Mouse (Mus musculus): Measurements from ENCODE around the gene Tnik. TPM values are rescaled to one million over a fixed set of nuclear protein-coding genes. Genes with fewer than 3 reads are reported as not detected.

Gene Tnik
- polyA plus RNA-seq, 1 experiment from 2014 or later: 106 TPM

DNA sequence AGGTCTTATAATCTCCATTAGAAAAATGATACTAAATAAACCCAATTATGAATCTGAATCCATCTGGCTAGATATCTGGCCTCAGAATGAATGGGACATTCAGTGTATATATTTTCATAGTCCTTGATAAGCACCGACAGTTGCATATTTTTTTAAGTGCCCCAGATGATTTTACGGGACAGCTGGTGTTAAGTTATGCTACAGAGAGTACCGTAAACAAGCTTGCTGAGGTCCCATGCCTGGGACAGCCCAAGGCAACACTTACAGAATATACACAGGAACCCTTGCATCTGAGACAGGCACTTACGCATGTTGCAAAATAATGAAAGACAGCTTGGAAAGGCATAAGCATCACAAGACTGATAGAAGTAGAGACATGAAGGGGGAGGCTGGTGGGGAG is 34.1 kb upstream of the Tnik start:
- Histone ChIP-seq H3K4me2 (ENCODE audit: low read depth, low read length) (no peak overlapping the region), H3K27me3 (ENCODE audit: control insufficient read depth, insufficient read depth, low read length) (no peaks in the 10 kb centered on the region), H3K9ac (replicated peaks; ENCODE audit: low read depth, low read length) (no peak overlapping the region), H3K36me3 (ENCODE audit: control insufficient read depth, insufficient read depth, low read length) (no peaks in the 10 kb centered on the region), H3K4me1 (ENCODE audit: control insufficient read depth, insufficient read depth, low read length) (no peaks in the 10 kb centered on the region), H3K9me3 (ENCODE audit: control insufficient read depth, low read length) (no peaks in the 10 kb centered on the region), H3K27ac (ENCODE audit: low read depth, low read length) (no peak overlapping the region), H3K4me3 (ENCODE audit: low read depth, low read length) (no peak overlapping the region)
- 73% methylated on average over 4 of the region's 4 CpGs for WGBS
- no peak for ATAC-seq (ENCODE audit: low read depth)

DNA sequence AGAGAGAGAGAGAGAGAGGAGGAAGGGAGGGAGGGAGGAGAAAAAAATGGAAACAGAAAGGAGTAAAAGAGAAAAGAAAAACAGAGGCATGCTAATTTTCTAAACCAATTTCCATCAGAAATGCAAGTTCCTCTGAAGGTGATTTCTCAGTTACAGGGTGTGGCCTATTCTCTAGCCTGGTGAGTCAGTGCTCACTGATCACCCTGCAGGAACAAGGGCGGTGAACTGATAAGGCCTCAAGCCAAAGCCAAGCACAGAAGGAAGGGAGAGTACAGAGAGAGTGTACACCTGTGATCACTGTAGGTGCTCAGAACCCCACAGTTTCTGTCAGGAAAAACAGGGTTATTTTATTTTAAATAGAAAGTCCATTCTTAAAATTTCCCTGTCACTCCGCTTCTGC is 33.5 kb upstream of the Tnik start:
- H3K4me1 ChIP-seq (ENCODE audit: control insufficient read depth, insufficient read depth, low read length): no peaks in the 10 kb centered on the region
- no peaks in the 10 kb centered on the region for H3K36me3 ChIP-seq (ENCODE audit: control insufficient read depth, insufficient read depth, low read length)
- 93% methylated on average over 2 of the region's 2 CpGs for WGBS
- H3K9ac ChIP-seq (replicated peaks; ENCODE audit: low read depth, low read length): no peak overlapping the region
- no peak for ATAC-seq (ENCODE audit: low read depth)
- H3K9me3 ChIP-seq (ENCODE audit: control insufficient read depth, low read length): no peaks in the 10 kb centered on the region
- no peak overlapping the region for H3K27ac ChIP-seq (ENCODE audit: low read depth, low read length)
- no peak overlapping the region for H3K4me2 ChIP-seq (ENCODE audit: low read depth, low read length)
- H3K4me3 ChIP-seq (ENCODE audit: low read depth, low read length): no peak overlapping the region
- H3K27me3 ChIP-seq (ENCODE audit: control insufficient read depth, insufficient read depth, low read length): no peaks in the 10 kb centered on the region

GRCm38 (mm10) chr3:28232885-28233284 is 30.1 kb upstream of the Tnik start:
- H3K27me3 ChIP-seq (ENCODE audit: control insufficient read depth, insufficient read depth, low read length): no peaks in the 10 kb centered on the region
- H3K4me2 ChIP-seq (ENCODE audit: low read depth, low read length): no peak overlapping the region
- H3K9ac ChIP-seq (replicated peaks; ENCODE audit: low read depth, low read length): no peak overlapping the region
- WGBS: 89% methylated on average over 4 of the region's 4 CpGs
- H3K9me3 ChIP-seq (ENCODE audit: control insufficient read depth, low read length): no peaks in the 10 kb centered on the region
- no peaks in the 10 kb centered on the region for H3K4me1 ChIP-seq (ENCODE audit: control insufficient read depth, insufficient read depth, low read length)
- H3K27ac ChIP-seq (ENCODE audit: low read depth, low read length): no peak overlapping the region
- no peaks in the 10 kb centered on the region for H3K36me3 ChIP-seq (ENCODE audit: control insufficient read depth, insufficient read depth, low read length)
- H3K4me3 ChIP-seq (ENCODE audit: low read depth, low read length): no peak overlapping the region
- ATAC-seq (ENCODE audit: low read depth): no peak

GRCm38 (mm10) chr3:28234179-28234578 is 28.8 kb upstream of the Tnik start:
- no peak for ATAC-seq (ENCODE audit: low read depth)
- Histone ChIP-seq H3K9ac (replicated peaks; ENCODE audit: low read depth, low read length) (no peak overlapping the region), H3K36me3 (ENCODE audit: control insufficient read depth, insufficient read depth, low read length) (no peaks in the 10 kb centered on the region), H3K27ac (ENCODE audit: low read depth, low read length) (no peak overlapping the region), H3K4me2 (ENCODE audit: low read depth, low read length) (no peak overlapping the region), H3K9me3 (ENCODE audit: control insufficient read depth, low read length) (no peaks in the 10 kb centered on the region), H3K4me1 (ENCODE audit: control insufficient read depth, insufficient read depth, low read length) (no peaks in the 10 kb centered on the region), H3K27me3 (ENCODE audit: control insufficient read depth, insufficient read depth, low read length) (no peaks in the 10 kb centered on the region), H3K4me3 (ENCODE audit: low read depth, low read length) (no peak overlapping the region)
- WGBS: 86% methylated on average over 7 of the region's 7 CpGs

DNA sequence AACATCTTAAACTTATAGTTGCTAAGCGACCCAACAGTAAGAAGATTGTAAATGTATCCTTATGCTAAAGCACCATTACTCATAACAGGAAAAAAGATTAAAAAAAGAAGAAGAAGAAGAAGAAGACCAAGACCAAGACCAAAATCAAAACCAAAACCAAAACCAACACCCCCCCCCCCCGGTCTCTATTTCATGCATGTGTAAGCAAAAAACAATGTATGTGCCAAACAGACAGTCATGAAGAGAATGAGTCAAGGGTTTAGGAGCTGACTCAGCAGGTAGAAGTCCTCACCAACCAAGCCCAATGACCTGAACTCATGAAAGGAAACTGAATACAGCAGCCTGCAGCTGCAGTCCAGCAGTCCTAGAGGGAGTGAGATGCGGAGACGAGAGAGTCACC is 26.3 kb upstream of the Tnik start:
- H3K4me2 ChIP-seq (ENCODE audit: low read depth, low read length): no peak overlapping the region
- no peaks in the 10 kb centered on the region for H3K9me3 ChIP-seq (ENCODE audit: control insufficient read depth, low read length)
- H3K36me3 ChIP-seq (ENCODE audit: control insufficient read depth, insufficient read depth, low read length): no peaks in the 10 kb centered on the region
- no peak overlapping the region for H3K27ac ChIP-seq (ENCODE audit: low read depth, low read length)
- WGBS: 93% methylated on average over 4 of the region's 4 CpGs
- H3K4me1 ChIP-seq (ENCODE audit: control insufficient read depth, insufficient read depth, low read length): no peaks in the 10 kb centered on the region
- ATAC-seq (ENCODE audit: low read depth): no peak
- H3K4me3 ChIP-seq (ENCODE audit: low read depth, low read length): no peak overlapping the region
- no peak overlapping the region for H3K9ac ChIP-seq (replicated peaks; ENCODE audit: low read depth, low read length)
- no peaks in the 10 kb centered on the region for H3K27me3 ChIP-seq (ENCODE audit: control insufficient read depth, insufficient read depth, low read length)

DNA sequence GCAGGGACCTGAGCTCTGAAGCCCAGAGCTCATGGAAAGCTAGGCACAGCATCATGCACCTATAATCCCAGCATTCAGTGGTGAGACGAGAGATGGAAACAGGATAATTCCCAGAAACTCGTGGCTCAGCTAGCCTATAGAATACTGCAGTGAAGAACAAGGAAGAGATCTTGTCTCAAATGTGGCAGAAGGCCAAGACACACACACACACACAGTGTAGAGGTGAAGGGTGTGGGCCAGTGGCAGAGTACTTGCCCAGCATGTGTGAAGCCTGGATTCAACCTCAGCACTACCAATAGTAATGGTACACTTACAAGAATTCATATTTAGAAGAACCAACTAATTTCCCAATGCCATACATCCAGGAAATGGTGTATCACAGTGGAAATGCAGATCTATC is 24.9 kb upstream of the Tnik start:
- Histone ChIP-seq H3K4me3 (ENCODE audit: low read depth, low read length) (no peak overlapping the region), H3K9me3 (ENCODE audit: control insufficient read depth, low read length) (no peaks in the 10 kb centered on the region), H3K36me3 (ENCODE audit: control insufficient read depth, insufficient read depth, low read length) (no peaks in the 10 kb centered on the region), H3K4me2 (ENCODE audit: low read depth, low read length) (no peak overlapping the region), H3K9ac (replicated peaks; ENCODE audit: low read depth, low read length) (no peak overlapping the region), H3K27ac (ENCODE audit: low read depth, low read length) (no peak overlapping the region), H3K27me3 (ENCODE audit: control insufficient read depth, insufficient read depth, low read length) (no peaks in the 10 kb centered on the region), H3K4me1 (ENCODE audit: control insufficient read depth, insufficient read depth, low read length) (no peaks in the 10 kb centered on the region)
- 61% methylated on average over 2 of the region's 2 CpGs for WGBS
- no peak for ATAC-seq (ENCODE audit: low read depth)

DNA sequence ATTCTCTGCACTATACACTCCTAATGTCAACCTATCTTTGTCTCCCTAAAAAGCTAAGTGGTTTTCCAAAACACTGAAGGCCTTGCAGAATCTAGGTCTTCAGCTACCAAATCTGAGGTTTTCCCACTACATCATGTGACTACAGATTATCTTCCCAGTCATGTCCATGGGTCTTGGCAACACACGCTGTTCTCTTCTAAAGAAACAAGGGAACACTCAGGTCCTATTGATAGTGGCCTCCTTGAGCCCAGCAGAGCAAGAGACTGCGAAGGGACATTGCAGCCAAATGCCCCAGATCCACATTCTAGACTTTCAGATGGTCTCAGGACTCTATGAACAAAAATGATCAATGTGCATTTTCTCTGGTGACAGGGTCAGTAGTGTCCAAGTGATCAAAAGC is 20.5 kb upstream of the Tnik start:
- H3K4me3 ChIP-seq (ENCODE audit: low read depth, low read length): no peak overlapping the region
- H3K27ac ChIP-seq (ENCODE audit: low read depth, low read length): no peak overlapping the region
- WGBS: 84% methylated on average over 2 of the region's 2 CpGs
- no peak overlapping the region for H3K4me2 ChIP-seq (ENCODE audit: low read depth, low read length)
- H3K9me3 ChIP-seq (ENCODE audit: control insufficient read depth, low read length): no peaks in the 10 kb centered on the region
- no peak overlapping the region for H3K9ac ChIP-seq (replicated peaks; ENCODE audit: low read depth, low read length)
- ATAC-seq (ENCODE audit: low read depth): no peak
- no peaks in the 10 kb centered on the region for H3K36me3 ChIP-seq (ENCODE audit: control insufficient read depth, insufficient read depth, low read length)
- H3K27me3 ChIP-seq (ENCODE audit: control insufficient read depth, insufficient read depth, low read length): no peaks in the 10 kb centered on the region
- no peaks in the 10 kb centered on the region for H3K4me1 ChIP-seq (ENCODE audit: control insufficient read depth, insufficient read depth, low read length)

- Histone ChIP-seq H3K4me3 (ENCODE audit: low read depth, low read length) (no peak overlapping the region), H3K9me3 (ENCODE audit: control insufficient read depth, low read length) (no peaks in the 10 kb centered on the region), H3K27ac (ENCODE audit: low read depth, low read length) (no peak overlapping the region), H3K4me1 (ENCODE audit: control insufficient read depth, insufficient read depth, low read length) (no peaks in the 10 kb centered on the region), H3K36me3 (ENCODE audit: control insufficient read depth, insufficient read depth, low read length) (no peaks in the 10 kb centered on the region), H3K4me2 (ENCODE audit: low read depth, low read length) (no peak overlapping the region), H3K9ac (replicated peaks; ENCODE audit: low read depth, low read length) (no peak overlapping the region), H3K27me3 (ENCODE audit: control insufficient read depth, insufficient read depth, low read length) (no peaks in the 10 kb centered on the region)
- 86% methylated on average over 5 of the region's 5 CpGs for WGBS
- no peak for ATAC-seq (ENCODE audit: low read depth)
Observed at GRCm38 (mm10) chr3:28244244-28244890, 18.6 kb upstream of the Tnik start.

DNA sequence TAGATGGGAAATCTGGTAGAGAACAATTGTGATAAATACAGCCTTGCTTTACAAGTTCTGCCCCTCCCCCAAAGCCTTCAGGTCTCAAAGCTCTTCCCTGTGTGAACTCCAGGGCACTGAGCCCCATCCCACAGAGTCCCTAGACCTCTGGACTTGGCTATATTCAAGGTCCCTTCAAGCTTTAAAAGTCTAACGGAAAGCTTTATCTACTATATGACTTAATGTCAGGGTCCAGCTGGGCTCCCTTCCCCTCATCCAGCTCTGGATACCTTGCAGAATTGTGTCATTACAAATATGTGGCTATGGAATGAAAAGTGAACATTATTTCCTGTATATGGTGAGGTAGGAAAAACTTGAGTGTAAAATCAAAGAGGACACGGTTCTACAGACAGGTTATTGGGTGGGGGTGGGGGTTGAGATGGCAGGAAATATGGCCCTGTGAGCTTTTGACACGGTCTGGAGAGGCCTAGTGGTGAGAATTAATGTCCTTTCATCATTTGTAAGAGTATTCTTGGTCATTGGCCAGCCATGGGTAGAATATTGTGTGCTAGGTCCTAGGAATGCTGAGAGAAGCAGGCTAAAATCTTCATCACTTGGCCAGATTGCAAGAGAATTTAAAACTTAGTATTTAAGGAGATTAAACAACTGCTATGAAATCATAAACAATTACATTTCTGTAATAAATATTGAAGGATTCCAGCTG is 14.6 kb upstream of the Tnik start:
- ATAC-seq (ENCODE audit: low read depth): no peak
- no peaks in the 10 kb centered on the region for H3K9me3 ChIP-seq (ENCODE audit: control insufficient read depth, low read length)
- H3K36me3 ChIP-seq (ENCODE audit: control insufficient read depth, insufficient read depth, low read length): no peaks in the 10 kb centered on the region
- H3K4me3 ChIP-seq (ENCODE audit: low read depth, low read length): no peak overlapping the region
- H3K4me2 ChIP-seq (ENCODE audit: low read depth, low read length): no peak overlapping the region
- H3K4me1 ChIP-seq (ENCODE audit: control insufficient read depth, insufficient read depth, low read length): no peaks in the 10 kb centered on the region
- H3K27me3 ChIP-seq (ENCODE audit: control insufficient read depth, insufficient read depth, low read length): no peaks in the 10 kb centered on the region
- H3K27ac ChIP-seq (ENCODE audit: low read depth, low read length): no peak overlapping the region
- H3K9ac ChIP-seq (replicated peaks; ENCODE audit: low read depth, low read length): no peak overlapping the region
- WGBS: 61% methylated on average over 3 of the region's 3 CpGs
